Mouse (Mus musculus) liver, adult (tissue): ENCODE data around the gene Ndp.

Source experiments
- GATA4 ChIP-seq: IDR thresholded peaks from 2 replicates; pipeline ENCODE4 v1.6.1; 2014; ENCODE audit warnings: mild to moderate bottlenecking, low read length; ENCODE audit not compliant: insufficient replicate concordance

Gene Ndp

DNA sequence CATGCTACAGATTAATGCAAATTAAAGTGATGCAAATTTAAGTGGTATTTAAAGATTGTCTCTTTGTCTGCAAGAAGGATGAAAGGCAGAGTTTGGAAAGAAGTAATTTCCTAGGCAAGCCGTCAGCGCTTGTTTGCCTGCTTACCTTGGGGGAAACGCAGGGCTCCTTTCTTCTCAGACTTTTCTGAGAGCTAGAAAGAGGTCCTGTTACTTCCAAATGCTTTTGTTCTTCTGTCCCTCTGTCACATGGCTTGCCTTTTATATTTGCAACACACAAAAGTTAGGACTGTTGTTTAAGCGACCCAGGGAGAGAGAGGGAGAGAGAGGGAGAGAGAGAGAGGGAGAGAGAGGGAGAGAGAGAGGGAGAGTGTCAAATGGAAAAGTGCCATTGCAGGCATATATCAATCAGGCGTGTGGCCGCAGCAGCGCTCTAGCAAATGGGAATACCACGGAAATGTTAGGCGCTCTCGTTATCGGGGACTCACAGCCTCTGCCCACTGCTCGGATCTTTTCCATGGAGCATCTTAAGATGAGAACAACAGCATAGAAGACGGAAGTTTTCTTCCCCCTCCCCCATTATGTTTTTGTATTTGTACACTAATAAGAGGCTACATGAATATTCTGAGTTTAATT lies at the start of gene Ndp:
Gene Ndp (minus strand): TSS at position 534 of the 633 bp plus-strand sequence.
- no peak for TF ChIP-seq GATA4

DNA sequence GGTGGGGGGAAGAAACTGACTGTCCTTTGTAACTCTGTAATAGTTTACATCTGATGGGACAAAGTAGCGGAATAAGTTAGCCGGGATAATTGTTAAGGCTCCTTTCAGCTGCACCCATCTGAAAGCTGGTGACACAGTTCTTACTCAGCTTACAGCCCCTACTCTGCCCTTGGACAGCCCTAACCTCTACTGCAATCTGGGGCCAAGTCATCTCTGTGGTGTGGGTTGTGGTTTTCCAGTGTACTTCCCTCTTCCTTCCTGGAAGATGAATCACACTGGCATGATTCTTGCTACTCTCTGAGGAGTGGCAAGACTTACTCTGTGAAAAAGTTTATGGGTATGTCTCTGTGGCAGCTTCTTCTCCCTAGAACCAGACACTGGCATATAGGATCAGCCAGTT lies 43.2 kb upstream of the Ndp start:
- no peak for TF ChIP-seq GATA4

DNA sequence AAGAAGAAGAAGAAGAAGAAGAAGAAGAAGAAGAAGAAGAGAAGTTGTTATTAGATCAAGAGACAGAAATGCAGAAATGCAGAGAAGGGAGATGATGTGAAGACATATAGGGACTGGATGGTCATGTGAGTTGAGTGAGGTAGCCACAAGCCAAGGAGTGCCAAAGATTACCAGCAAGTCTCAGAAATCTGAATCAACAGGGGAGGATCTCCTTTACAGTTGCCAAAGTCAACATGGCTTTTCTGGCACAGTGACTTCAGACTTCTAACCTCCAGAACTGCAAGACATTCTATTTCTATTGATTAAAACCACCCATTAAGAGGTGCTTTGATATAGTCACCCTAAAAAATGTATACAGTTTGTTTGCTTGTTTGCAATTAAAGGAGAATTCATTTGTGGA lies 6.4 kb upstream of the Ndp start:
- TF ChIP-seq GATA4, result no peak

DNA sequence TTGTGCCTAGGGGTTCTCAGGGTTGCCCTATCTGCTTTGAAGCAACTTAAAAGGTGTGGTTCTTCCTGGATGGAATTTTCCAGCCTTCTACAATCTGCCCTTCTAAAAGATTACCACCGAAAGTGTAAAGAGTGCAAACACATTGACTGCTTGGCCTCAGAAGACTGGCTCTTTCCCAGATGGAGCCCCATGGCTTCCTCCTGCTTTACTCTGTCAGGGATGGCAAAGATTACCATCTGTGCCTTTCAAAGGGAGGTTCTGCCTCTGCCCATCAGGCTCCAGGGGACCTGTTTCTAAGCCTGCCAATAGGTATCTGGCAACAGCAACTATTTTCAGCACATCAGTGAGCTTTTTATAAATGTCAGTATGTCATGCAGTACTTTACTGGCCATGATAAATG lies 1.5 kb upstream of the Ndp start:
- TF ChIP-seq GATA4, result no peak

DNA sequence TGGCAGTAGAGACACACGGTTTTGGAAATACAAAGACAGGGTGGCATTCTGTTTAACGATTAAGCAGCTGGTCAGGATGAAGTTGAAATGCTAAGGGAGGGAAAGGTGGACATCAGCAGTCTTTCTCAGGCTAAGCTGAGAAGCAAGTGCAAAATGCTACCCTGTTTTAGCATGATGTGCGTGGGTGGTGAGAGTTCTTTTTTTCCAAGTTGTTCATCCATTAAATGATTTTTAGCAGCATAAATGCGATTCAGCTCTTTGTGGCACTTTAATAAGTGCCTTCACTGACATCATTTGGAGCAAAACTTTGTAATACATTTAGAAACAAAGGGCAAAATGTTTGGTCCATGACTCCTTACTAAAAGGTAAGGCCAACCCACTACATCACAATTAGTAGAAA lies 337 bp upstream of the Ndp start:
- no peak for TF ChIP-seq GATA4

DNA sequence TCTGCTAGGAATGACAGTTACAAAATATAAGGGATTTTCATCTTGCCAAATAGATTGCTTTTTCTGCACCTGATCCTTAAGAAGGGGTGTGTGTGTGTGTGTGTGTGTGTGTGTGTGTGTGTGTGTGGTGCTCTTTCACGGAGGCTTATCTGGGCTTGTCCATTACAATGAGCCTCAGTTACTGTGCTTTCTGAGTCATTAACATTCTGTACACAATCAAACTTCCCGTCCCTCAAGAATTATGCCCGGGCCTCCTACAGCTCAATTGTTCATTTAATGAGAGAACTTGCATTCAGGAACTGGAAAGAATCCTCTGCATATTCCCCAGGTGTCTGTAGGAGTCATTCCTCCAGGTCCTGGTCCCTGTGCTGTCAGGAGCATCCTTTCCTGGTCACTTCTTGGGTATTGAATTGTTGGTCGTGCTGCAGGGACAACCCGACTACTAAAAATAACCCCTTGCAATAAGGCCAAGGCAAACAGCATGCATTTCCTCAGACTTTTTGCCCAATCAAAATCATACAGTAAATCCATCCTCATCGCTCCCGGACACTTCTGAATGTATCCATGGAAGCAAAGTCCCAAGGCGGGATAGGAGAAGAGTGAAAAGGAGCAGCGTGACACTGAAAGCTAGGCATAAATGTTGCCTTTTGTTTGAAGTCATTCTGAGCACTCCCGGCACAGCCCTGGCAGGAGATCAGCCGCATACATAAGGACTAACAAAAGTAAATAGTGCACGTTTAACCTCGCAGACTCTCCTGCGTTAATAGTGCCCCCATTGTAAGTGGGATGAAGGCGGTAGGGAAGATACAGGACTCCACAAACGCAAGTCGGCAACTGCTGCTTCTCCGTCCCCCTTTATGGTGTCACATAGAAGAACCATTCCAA lies 1.1 kb downstream of the Ndp start:
- no peak for TF ChIP-seq GATA4

DNA sequence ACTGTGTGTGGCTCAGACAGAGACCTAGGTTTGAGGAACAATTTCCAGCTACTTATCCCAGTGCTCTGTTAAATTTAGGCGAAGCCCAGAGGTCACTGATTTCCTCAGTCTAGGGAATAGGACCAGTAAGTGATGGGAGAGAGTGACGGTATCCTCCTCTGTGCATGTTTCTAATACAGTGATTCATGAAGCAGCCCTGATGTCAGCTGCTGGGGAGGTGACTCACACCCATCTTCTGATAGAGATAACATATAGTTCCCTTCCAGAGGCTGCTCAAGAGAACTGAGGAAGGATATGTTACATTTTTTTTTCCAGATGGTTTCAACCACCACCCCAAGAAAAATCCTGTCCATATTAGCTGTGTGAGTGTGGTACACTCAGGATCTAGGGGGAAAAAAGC lies 2.9 kb downstream of the Ndp start:
- TF ChIP-seq GATA4, result no peak

DNA sequence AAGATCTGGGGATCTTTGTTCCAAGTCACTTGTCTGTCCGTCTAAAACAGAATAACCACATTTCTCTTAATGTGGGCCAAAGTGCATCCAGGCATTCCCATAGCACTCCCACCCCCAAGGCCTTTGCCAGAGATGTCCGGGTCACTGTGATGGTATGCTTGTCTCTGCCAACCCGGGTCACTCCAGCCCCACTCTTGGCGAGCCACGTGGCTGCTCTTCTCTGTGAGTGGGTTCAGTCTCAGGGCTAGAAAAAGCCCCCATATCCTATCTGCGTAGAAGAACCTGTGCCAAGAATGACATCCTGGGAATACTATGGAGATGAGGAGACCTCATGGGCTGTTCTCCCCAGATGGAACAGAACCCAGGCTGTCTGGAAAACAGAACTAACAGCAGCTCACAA lies 4.0 kb downstream of the Ndp start:
- TF ChIP-seq GATA4, result no peak

DNA sequence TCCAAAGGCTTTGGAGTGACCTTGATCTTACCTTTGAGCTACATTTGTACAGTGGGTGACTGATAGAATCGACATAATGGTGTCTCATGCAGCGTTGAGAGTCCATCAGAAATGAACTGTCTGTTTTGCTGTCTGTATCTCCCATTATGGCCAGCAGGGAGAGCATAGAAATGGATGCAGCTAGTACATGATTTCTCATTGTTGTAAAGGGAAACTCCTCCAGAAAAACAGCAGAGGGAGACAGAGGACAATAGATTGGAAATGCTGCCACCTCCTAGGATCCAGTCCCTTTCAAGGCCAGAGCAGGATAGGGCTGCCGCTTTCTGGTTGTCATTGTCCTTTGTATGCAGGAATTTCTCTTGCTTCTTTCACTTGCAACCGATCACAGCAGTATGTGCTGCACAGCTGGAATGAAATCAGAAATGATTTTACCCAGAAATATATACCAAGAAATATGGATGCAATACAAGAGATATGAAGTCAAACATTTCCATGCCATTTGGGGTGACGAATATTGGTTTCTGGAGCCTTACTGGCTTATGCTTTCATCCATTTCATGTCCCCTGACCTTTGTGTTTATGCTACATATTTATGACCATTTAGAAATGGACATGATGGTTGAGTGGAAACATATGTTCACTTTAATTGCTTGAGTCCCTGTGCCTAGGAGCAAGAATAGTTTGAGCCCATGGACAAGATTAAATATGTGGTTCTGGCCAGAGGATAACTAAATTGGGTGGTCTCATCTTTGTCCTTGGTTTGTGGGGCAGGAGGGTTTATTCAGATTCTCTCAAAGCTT lies 17.0 kb downstream of the Ndp start:
- TF ChIP-seq GATA4, result no peak

DNA sequence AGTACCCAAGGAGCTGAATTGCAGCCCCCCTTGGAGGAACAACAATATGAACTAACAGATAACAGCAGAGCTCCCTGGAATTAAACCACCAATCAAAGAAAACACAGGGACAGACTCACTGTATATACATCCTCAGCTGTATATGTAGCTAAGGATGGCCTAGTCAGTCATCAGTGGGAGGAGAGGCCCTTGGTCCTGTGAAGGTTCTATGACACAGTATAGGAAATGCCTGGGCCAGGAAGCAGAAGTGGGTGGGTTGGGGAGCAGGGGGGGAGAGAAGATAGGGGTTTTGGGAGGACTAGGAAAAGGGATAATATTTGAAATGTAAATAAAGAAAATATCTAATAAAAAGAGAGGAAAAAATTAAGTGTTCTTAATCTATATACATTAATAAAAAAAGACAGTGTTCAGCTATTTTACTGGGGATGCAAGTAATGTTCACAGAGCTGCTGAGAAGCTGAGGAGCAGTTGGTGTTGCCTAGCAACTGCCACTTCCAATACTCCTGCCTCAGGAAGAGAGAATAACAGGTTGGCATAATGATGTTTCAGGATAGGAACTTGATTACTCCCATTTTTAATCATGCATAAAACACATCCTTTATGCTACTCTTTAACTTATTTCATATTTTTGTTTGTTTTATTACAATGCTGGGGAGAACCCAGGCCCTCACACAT lies 43.8 kb downstream of the Ndp start:
- no peak for TF ChIP-seq GATA4

DNA sequence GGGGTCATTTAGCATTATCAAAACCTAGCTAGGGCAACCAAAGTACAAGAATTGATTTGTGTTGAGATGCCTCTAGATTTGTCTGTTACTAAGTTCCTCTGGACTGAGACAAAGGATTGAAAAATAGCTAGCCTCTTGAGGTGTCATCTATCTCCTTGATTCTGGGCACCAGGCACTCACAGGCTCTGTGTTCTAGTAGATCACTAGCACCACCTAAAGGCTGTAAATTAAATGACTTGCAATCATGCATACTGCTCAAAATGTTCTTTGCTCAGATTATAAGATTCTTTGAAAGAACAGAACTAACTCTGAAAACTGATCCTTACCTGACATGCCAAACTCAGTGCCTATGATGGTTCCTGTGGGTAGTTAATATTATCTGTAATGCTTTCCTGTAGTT lies 51.3 kb downstream of the Ndp start:
- no peak for TF ChIP-seq GATA4

DNA sequence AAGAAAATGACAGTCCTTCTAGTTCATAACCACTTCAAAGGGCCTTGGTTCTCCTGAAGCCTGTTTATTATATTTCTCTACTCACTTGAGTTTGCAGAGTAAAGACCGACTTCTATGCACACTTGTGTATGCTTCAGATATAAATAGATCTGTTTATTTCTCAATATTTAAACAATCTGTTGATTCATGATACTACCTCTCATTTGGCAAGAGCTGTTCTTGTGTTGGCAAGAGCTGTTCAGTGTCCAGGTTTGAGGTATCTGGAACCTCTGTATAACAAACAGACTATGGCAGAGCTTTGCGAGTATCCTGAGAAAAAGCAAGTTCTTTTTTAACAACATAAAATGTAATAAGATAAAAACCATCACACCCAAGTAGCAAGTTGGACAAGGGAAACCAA lies 65.5 kb downstream of the Ndp start:
- TF ChIP-seq GATA4, result no peak

DNA sequence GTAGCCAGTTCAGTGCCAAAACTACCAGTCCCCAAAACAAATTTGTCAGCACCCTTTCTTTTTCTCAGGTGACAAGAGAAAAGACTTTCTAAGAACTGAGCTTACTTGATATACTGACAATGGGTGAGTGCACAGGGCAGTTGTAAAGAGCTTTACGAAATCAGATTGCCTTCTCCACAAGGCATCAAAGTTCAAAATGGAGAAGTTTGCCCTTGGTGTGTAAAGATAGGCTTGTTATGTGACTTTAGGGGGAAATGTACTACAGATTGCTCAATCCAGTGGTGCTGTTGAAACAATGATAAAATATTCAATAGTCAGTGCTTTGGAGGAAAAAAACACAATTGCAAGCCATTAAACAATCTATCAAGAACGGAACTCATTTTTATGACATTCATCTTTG lies 70.1 kb downstream of the Ndp start:
- no peak for TF ChIP-seq GATA4

DNA sequence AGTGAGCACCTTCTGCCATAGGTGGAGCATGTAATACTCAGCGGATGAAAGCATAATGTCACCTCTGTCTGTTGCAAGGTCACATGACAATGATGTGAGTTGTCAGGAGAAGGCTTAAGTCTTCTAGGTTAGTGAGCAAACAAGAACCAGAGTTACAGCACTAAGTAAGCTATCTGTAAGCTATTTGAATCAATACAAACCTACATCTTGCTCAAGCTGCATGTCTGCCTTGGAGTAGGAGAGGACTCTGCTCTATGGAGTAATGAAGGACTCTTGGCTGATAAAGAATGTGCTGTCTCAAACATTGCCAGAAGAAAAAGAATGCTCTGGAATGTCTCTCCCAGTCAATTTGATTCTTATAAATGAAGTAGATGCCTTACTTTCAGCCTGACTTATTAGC lies 74.3 kb downstream of the Ndp start:
- no peak for TF ChIP-seq GATA4

DNA sequence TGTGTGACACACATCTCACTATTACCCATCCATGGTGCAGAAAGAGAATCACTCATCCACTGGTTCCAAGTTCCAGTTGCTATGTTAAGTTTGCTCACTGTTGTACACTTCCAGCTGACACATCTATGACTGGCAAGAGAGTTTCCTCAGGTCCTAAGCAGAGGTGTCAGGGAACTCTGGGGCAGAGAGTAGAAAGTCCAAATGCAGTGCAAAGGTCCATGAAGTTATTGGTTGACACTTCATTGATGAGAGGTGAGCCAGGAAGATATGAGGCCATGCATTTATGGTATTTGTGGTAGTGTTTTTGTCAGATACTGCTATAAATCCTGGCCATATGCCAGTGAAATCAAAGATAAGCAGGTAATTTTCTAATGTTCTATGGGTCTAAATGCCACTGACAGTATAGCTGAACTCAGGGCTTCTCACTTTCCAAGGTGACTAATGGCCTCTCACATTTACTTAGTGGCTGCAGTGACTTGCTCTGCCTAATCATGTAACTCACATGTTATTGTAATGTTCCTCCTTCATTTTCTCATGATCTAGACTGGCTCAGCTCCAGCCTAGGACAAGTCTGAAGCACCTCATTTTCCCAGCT lies 75.0 kb downstream of the Ndp start:
- no peak for TF ChIP-seq GATA4
